In genomic region chr7:94697214-94697613, GRCm38 (mm10) we compare ENCODE assay signal across 22 mouse cellular contexts.
DNase-seq lines count a peak whose midpoint lies in the region; ATAC-seq lines count a peak whose summit lies in the region.
"Had no signal": no experiment of that assay in that cellular context is flagged by ENCODE, and none has a peak within 500 bp of the region (broad histone marks: within the 10 kb centered on the region; RNA-seq: fewer than 3 reads in every experiment).

No protein-coding gene starts in this region.

- H3K36me3 ChIP-seq in hindbrain, embryonic 13.5 days = no peaks in the 10 kb centered on the region
- H3K36me3 ChIP-seq in hindbrain, embryonic 14.5 days (replicated peaks; ENCODE audit: control insufficient read depth, insufficient read depth) = no peaks in the 10 kb centered on the region
- H3K36me3 ChIP-seq in midbrain, embryonic 15.5 days (replicated peaks) = no peaks in the 10 kb centered on the region
- H3K36me3 ChIP-seq in midbrain, embryonic 10.5 days = no peaks in the 10 kb centered on the region
- H3K36me3 ChIP-seq in neural tube, embryonic 13.5 days = no peaks in the 10 kb centered on the region
- H3K36me3 ChIP-seq: embryonic facial prominence, embryonic 13.5 days; forebrain, embryonic 12.5 days; heart, embryonic 13.5 days had no signal

- H3K4me3 ChIP-seq in hindbrain, embryonic 13.5 days = no peak overlapping the region
- H3K4me3 ChIP-seq in hindbrain, embryonic 14.5 days (replicated peaks; ENCODE audit: low read length) = no peak overlapping the region
- H3K4me3 ChIP-seq in midbrain, embryonic 15.5 days = no peak overlapping the region
- H3K4me3 ChIP-seq in midbrain, embryonic 10.5 days = no peak overlapping the region
- no peak overlapping the region for H3K4me3 ChIP-seq in neural tube, embryonic 13.5 days
- H3K4me3 ChIP-seq: embryonic facial prominence, embryonic 13.5 days; forebrain, embryonic 12.5 days; gastrocnemius, adult 2 months; heart, embryonic 13.5 days had no signal

- WGBS in hindbrain, embryonic 13.5 days = 64% methylated on average over 4 of the region's 4 CpGs
- 69% methylated on average over 4 of the region's 4 CpGs for whole genome bisulfite sequencing in hindbrain, embryonic 14.5 days
- WGBS in midbrain, embryonic 15.5 days = 72% methylated on average over 4 of the region's 4 CpGs
- 94% methylated on average over 4 of the region's 4 CpGs for WGBS in midbrain, embryonic 10.5 days
- 71% methylated on average over 4 of the region's 4 CpGs for WGBS in neural tube, embryonic 13.5 days

- no peaks in the 10 kb centered on the region for H3K9me3 ChIP-seq in hindbrain, embryonic 13.5 days
- H3K9me3 ChIP-seq in hindbrain, embryonic 14.5 days (ENCODE audit: control insufficient read depth, low read length) = no peaks in the 10 kb centered on the region
- no peaks in the 10 kb centered on the region for H3K9me3 ChIP-seq in midbrain, embryonic 15.5 days
- H3K9me3 ChIP-seq in midbrain, embryonic 10.5 days (replicated peaks) = no peaks in the 10 kb centered on the region
- no peaks in the 10 kb centered on the region for H3K9me3 ChIP-seq in neural tube, embryonic 13.5 days
- H3K9me3 ChIP-seq: embryonic facial prominence, embryonic 13.5 days; forebrain, embryonic 12.5 days; heart, embryonic 13.5 days had no signal

- H3K27me3 ChIP-seq in hindbrain, embryonic 13.5 days = no peaks in the 10 kb centered on the region
- H3K27me3 ChIP-seq in hindbrain, embryonic 14.5 days (ENCODE audit: control insufficient read depth, insufficient read depth, low read length) = no peaks in the 10 kb centered on the region
- no peaks in the 10 kb centered on the region for H3K27me3 ChIP-seq in midbrain, embryonic 15.5 days (replicated peaks)
- no peaks in the 10 kb centered on the region for H3K27me3 ChIP-seq in midbrain, embryonic 10.5 days (ENCODE audit: low read depth, poor library complexity, severe bottlenecking)
- no peaks in the 10 kb centered on the region for H3K27me3 ChIP-seq in neural tube, embryonic 13.5 days
- H3K27me3 ChIP-seq: CH12.LX; embryonic facial prominence, embryonic 13.5 days; forebrain, embryonic 12.5 days; heart, embryonic 13.5 days; Patski had no signal

- H3K9ac ChIP-seq in hindbrain, embryonic 13.5 days = no peak overlapping the region
- no peak overlapping the region for H3K9ac ChIP-seq in hindbrain, embryonic 14.5 days
- no peak overlapping the region for H3K9ac ChIP-seq in midbrain, embryonic 15.5 days
- no peak overlapping the region for H3K9ac ChIP-seq in neural tube, embryonic 13.5 days
- H3K9ac ChIP-seq: embryonic facial prominence, embryonic 13.5 days; forebrain, embryonic 12.5 days; heart, embryonic 13.5 days had no signal

- peak; percentile 79; the same call in 1 of the 2 replicates for ATAC-seq in hindbrain, embryonic 13.5 days (ENCODE audit: low FRiP score)
- no peak; the same call in 1 of the 2 replicates for ATAC-seq in hindbrain, embryonic 14.5 days (ENCODE audit: low FRiP score)
- peak; percentile 72; the same call in 1 of the 2 replicates for ATAC-seq in midbrain, embryonic 15.5 days (replicated peaks)
- peak; percentile 59 for ATAC-seq in neural tube, embryonic 13.5 days (ENCODE audit: low read depth)
- ATAC-seq: activated CD4-positive, CD25-positive, alpha-beta regulatory T cell, adult 4 months; forebrain, embryonic 16.5 days; hindbrain, postnatal 0 days; Patski had no signal

- no peak overlapping the region for H3K4me2 ChIP-seq in hindbrain, embryonic 13.5 days
- no peak overlapping the region for H3K4me2 ChIP-seq in hindbrain, embryonic 14.5 days (replicated peaks)
- no peak overlapping the region for H3K4me2 ChIP-seq in midbrain, embryonic 15.5 days
- no peak overlapping the region for H3K4me2 ChIP-seq in neural tube, embryonic 13.5 days
- H3K4me2 ChIP-seq: embryonic facial prominence, embryonic 13.5 days; forebrain, embryonic 12.5 days; heart, embryonic 13.5 days had no signal

- no peaks in the 10 kb centered on the region for H3K4me1 ChIP-seq in hindbrain, embryonic 13.5 days (replicated peaks)
- H3K4me1 ChIP-seq in hindbrain, embryonic 14.5 days (replicated peaks; ENCODE audit: control insufficient read depth, insufficient read depth, low read length) = no peaks in the 10 kb centered on the region
- H3K4me1 ChIP-seq in midbrain, embryonic 15.5 days = no peaks in the 10 kb centered on the region
- H3K4me1 ChIP-seq in midbrain, embryonic 10.5 days = no peaks in the 10 kb centered on the region
- H3K4me1 ChIP-seq in neural tube, embryonic 13.5 days (replicated peaks) = 0 out of 2 replicates have a peak, but pooled peaks cover 3% of the 10 kb centered on the region
- H3K4me1 ChIP-seq: embryonic facial prominence, embryonic 13.5 days; forebrain, embryonic 12.5 days; heart, embryonic 13.5 days had no signal

- H3K27ac ChIP-seq in hindbrain, embryonic 13.5 days = no peak overlapping the region
- H3K27ac ChIP-seq in hindbrain, embryonic 14.5 days = no peak overlapping the region
- no peak overlapping the region for H3K27ac ChIP-seq in midbrain, embryonic 15.5 days
- H3K27ac ChIP-seq in midbrain, embryonic 10.5 days (replicated peaks) = no peak overlapping the region
- no peak overlapping the region for H3K27ac ChIP-seq in neural tube, embryonic 13.5 days (replicated peaks)
- H3K27ac ChIP-seq: embryonic facial prominence, embryonic 13.5 days; forebrain, embryonic 12.5 days; gastrocnemius, adult 2 months; heart, embryonic 13.5 days; hindbrain, postnatal 0 days had no signal

- no peak for DNase-seq in hindbrain, embryonic 14.5 days (ENCODE audit: low spot score)
- no peak for DNase-seq in midbrain, embryonic 10.5 days (ENCODE audit: low spot score)
- peak; percentile 49 for DNase-seq in retina, postnatal 1 day
- no peak for DNase-seq in frontal cortex, adult 2 months (ENCODE audit: extremely low spot score in 1 of 2, low spot score in 1 of 2)
- DNase-seq: adrenal gland, postnatal 14 days; cerebellum, adult 18-20 months; cerebellum, adult 9-11 months; cerebellum, postnatal 36 days; gastrocnemius, adult 2 months; gastrocnemius, postnatal 25 days; heart, postnatal 36 days had no signal
